Mouse (Mus musculus) cerebellum, adult 11 months (tissue): ENCODE measurements around the gene Pdzrn3.

Experiments used
- DNase-seq: peaks from one replicate; pipeline ENCODE4 v3.0.0; 2022

Pdzrn3 gene

DNA sequence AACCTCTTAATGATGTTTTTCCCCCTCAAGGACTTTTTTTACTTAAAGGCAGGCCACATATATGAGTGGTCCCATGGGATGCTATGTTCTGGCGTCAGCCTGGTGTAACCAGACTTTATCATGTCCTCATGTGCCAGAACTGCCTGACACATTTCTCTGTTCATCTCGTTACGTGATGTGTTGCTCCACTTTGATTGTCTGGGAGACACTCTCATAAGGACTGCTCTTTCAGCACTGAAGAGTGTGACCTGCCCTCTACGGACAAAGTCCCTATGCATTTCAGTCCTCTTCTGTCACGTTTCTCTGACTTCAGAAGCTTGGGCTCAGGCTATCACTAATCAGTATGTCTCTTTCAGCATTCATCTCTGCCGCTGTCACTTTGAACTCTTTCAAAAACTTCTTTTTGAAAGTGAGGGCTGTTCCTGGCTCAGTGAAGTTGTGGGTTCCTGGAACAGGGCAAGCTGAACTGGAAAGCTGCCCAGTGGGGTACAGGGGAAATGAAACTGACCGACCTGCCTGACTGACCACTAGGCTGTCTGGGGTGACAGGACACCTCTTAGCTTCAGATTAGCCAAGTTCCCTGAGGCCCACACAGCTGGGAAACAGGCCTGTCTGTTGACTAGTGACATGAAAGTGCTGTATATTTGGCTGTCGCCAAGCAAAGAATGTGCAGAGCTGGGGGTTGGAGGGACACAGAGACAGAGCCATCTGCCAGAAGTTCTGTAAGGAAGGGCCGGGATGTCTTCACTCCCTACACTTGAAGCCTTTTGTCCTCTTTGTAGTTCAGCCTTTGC, 10.7 kb downstream of the Pdzrn3 start:
- no peak for DNase-seq

DNA sequence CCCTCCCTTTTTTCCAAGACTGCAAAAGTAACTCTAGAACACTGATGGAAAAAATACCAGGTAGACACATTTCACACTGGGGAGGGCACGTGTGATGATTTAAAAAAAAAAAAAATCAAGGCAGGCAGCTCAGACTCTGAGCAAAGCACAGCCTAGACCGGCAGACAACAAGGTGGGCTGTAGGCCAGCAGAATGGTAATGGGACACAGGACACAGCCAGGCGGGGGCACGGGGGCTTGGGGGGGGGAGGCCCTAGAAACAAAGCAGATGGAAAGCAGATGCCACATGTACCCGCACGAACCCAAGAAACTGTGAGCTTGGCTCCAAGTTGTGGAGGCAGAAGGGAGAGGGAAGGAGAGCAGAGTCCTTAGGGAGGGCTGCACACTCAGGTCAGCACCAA, 11.9 kb downstream of the Pdzrn3 start:
- no peak for DNase-seq

DNA sequence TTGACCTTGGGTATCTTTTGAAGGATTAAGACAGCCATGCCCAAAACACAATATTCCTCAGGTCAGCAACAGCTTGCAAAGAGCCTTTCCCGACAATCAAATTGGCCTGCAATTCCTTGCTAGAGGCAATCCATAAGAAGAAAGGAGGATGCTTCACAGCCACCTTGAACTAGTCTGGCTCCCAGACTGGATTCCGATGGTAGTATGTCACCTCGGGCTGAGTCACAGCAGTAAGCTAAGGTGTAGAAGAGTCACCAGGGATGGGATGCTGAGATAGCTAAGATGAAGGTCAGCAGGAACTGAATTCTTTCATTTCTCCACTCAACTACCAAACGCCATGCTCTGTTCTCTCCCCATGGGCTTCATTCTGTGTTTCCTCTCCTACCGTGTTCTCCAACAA, 13.8 kb downstream of the Pdzrn3 start:
- DNase-seq = no peak

DNA sequence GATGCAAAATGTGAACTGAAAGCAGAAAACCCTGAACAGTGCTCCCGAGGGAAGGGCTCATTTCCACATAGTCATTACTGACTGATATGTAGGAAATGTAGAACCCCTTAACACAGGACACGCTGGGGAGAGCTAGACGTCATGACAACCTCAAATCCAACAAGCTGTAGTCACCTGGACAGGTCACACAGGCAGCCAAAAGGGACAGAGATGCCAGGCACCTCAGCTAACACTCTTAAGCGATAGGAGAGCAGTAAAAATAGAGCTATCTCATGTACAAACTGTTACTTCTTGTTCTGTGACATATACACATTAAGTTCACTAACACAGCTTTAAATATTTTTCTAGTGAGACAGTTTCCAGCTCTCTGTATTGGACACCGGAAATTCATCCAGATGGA, 15.0 kb downstream of the Pdzrn3 start:
- DNase-seq = no peak

DNA sequence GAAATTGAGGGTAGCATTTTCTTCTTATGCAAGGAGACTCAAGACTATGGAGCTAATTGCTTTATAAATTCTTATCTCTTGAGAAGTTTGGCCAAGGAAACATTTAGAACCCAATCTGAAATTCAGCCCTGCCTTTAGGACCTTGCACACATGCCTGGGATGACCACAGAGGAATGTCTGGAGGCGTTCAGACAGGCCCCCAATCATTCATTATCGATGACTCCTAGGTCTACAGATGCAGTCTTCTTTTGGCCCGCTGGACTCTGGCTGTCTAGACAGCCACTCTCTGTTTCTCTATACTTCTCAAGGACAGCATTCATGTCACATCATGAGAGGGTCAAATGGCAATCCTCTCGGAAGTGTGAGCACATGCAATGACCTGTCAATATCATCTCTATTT, 15.4 kb downstream of the Pdzrn3 start:
- DNase-seq = no peak

DNA sequence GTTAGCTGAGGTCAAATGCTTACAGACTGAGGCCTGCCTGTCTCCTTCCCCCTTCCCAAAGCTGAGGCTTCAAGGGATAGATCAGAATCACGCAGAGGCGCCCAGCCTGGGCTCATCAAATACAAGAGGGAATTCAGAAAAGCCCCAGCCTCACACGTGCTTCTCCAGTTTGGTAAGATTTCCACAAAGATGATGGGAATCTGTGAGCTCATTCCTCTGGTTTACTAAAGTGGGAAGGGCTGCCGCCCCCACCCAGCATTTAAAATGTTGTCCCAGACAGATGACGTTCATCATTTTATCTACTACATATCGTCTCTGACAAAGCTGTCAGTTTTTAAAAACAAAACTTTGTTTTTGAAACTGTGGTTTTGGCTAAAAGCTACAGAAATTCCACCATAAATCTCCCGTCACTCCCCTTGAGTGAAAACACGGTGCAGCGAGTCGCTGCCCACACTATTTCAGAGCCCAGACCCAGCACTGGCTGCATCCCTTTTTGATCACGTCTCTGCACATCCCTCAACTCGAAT, 17.4 kb downstream of the Pdzrn3 start:
- no peak for DNase-seq

DNA sequence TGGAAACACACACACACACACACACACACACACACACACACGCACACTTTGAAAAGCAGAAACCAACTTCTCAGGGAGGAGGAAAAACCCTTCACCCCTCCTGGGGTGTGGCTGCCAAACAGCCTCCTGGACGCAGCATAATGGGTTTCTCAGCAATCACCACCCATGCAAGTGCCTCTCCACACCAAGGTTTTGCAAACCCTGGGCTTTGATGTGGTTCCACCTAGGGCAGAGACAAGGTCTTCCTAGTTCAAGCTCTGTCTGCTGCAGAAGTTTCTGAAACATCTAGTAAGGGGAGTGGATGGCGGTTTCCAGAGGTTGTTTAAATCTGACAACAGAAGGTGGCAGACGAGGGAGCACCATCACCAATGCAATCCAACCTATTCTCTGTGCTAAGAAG, 18.1 kb downstream of the Pdzrn3 start:
- no peak for DNase-seq

DNA sequence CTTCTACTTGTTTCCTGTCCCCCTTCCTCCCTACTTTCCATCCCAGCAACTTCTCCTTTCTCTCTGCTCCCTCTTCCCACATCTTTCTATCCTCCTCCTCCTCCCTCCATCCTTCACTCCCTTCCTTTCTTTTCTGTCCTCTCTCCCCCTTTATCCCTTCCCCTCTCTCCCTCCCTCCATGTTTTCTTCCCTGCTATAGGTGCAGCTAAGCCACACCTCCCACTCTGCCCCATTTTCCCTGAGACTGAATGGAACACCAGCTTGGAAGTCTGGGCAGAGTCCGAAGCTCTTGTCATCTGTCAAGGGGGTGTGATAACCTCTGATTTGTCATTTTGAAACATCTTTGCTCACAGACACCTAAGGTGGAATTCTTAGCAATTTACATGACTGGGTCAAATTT, 22.8 kb downstream of the Pdzrn3 start:
- no peak for DNase-seq

DNA sequence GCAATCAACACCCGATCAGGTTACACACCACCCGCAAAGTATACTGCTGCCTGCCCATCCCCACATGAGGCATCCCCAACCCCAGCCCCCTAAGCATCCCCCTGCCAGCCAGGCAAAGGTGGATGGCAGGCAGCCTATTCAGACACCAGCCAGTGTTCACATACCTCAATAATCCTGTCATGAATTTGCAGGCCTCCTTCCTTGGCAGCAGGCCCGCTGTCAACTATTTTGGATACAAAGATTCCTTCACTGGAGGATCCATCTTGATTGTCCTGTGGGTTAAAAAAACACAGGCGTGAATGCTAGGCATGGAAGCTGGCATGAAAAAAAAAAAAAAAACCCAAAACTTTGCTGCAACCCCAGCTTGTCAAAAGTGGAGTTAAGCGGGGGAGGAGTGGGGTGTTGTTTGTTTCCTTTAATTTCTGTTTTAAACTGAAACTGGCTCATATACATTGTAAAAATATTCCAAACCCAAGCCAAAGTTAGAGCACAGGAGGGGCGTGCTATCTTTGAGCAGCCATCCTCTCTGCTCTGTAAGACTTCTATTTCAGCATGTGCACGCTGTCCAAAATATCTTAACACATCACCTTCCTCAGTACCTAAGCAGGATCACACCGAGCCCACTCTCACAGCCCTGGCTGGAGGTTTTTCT, 23.3 kb downstream of the Pdzrn3 start:
- no peak for DNase-seq

DNA sequence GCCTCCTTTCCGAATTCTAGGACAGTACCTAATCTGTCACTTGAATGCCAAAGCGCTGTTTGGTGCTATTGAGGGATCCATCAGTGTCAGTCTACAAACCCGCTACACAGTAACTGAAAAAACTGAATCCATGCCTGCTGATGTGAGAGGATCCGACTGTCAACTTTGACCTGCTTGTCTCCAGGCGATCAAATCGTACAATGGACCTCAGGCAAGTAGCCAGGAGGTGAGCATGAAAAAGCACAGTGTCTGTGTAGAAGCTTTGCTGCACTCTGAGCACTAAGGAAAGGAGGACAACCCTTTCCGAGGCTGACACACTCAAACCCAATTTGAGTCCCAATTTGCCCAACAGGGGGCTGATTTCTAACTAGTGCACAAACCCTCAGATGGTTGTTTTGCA, 24.0 kb downstream of the Pdzrn3 start:
- DNase-seq = no peak

DNA sequence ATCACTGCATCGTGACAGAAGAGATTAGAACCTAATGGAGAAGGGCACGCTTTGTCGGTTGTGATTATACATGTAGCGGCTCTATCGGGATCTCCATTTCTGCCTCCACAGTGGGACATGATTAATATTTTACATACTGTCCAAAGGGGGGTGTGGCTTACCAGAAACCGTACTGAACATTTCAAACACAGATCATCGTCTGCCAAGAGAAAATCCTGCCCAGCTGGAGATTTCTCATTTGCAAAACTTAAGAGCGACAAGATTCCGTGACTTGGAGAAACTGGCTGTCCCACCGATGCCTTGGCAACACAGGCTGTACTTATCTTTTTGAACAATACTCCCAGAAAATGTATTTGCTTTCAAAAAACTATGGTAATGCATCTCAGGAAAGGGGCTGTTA, 25.1 kb downstream of the Pdzrn3 start:
- no peak for DNase-seq

DNA sequence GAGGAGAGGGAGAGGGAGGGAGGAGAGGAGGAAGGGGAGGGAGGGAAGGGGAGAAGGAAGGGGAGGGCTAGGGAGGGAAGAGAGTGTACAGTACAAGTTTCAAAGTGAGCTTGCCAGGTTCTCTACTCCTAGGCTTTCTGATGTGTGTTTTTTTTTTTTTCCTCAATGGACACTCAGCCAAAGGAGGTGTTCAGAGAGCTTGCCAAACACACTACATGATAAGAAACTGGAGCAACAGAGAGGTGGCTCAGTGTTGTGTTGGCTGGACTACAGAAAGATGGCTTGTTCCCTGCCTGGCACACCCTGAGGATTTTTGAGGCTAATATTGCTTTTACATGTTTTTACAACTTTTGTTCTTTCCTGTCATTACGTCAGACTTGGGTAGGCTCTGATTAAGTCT, 26.6 kb downstream of the Pdzrn3 start:
- DNase-seq = no peak

DNA sequence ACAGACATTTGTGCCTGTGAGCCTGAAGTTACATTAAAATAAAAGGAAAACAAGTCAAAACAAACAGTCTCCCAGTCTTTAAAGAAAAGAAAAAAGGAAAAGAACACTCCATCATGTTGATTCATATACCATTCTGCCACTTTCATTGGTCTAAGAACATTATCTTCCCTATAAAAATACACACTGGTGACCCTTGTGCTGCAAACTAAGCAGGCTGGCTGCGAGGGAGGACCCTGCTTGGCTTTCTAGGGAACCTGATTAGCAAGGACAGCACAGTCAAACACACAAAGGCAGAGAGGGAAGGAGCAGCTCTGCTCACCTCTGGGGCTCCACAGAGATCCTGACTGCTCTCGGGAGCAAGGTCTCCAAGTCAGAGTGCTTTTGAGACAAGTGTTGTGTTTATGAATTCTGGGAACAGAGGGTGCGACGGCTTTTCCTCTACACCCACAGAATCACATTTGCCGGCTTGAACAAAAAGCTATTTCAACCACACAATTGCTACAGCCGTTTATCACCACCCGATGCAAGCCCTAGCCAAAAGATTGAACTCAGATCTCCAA, 27.2 kb downstream of the Pdzrn3 start:
- DNase-seq = no peak

DNA sequence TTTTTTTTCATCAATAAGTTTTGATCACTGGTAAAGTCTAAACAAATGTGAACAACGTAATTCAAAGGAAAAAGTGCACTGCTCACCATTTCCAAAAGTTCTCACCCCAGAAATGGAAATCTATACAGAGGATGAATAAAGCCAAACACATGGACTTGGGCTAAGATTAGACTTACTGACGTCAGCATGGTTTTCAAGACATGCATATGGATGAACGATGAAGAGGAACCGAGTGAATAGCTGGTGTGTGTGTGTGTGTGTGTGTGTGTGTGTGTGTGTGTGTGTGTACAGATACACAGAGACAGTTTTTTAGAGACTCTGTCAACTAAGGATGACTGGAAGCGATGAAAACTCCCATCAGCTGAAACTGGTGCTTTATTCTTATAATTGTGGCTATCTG, 29.2 kb downstream of the Pdzrn3 start:
- DNase-seq = no peak

DNA sequence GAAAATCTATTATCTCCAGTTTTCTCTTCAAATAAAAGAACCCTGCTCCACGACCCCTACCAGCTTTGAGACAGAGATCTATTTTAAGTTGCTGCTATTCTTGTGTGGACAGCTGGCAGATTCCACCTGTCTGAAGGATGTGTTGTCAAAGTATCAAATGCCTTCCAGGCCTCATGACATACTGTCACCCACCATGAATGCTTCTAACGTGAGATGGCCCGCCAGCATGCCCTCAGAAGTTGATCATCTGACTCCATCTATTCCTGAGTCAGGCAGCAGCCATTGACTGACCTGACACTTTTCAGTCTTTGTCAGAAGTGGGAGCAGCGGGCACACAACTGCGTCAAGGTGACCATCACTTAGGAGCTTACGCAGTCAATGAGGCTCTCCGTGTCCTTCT, 37.6 kb downstream of the Pdzrn3 start:
- no peak for DNase-seq

DNA sequence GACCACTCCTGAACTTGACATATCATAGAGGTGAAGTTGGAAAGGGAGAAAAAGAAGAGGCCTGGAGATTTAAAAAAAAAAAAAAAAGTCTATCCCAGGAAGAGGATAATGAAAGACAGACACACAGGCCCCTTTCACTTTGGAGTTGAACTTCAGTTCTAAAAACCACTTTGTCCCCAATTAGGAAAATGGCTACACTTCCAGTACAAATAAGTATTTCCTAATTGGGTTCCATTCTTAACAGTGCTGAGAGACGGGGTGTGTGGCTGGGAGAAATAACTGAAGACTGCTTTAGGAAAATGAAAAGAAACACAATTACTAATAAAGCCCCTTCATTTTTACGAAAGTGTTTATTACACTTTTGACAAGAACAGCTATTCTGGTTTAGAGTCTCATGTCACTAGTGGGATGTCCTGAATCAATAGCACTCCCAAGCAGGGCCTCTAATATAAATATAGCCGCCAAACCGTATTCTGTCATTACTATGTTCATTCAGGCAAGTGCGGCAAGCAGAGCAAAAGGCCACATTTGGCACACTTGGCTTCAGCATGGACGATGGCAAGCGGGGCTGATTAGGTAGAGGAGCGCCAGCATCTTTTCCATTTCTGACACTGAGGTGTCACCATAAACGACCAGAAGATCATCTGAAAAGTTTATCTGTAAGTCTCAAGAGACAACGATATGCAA, 39.7 kb downstream of the Pdzrn3 start:
- DNase-seq = no peak

DNA sequence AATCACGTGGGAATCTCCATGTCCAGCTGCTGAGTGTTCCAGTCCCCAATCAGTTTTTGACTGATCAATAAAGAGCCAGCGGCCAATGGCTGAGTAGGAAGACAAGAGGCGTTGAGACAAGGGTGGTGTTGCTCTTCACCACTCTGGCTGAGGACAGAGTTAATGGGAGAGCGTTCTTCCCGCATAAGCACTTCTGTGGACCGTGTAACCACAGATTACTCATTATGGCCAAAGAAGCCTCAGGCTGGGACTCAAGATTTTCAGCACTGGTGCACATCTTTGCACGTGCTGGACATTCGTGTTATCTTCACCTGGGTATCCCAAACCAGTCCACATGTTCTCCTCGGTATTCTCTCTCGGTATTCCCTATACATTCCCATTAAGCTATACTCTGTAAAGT, 41.0 kb downstream of the Pdzrn3 start:
- no peak for DNase-seq

DNA sequence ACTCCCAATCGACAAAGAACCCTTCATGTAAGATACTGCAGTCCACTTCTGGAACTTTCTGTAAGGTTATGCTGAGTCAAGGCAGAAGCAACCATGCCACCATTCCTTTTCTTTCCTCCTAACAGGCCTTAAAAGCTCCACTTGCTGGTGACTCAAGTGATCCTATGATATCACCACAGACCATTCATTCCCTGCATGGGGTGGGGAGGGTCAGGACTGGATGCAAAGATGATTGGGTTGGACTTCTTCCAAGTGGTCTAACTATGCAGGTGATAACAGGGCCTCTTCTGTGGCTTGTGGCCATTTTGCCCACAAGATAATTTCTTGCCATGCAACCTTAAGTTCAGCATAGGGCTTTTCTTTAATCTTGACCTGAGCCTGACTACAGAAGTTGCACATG, 42.0 kb downstream of the Pdzrn3 start:
- no peak for DNase-seq

DNA sequence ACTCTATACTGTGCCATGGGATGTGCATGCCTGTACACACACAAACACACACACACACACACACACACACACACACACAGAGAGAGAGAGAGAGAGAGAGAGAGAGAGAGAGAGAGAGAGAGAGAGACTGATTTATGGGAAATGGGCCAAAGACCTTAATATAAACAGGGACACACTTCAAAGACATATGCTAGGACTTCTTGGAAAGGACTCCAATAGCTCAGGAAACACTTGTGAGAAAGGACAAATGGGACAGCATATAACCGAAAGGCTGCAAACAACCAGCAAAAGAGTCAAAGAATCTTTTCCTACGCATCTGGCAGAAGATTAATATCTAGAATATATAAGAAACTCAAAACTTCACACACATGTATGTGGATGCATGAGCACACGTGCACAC, 43.2 kb downstream of the Pdzrn3 start:
- DNase-seq = no peak

DNA sequence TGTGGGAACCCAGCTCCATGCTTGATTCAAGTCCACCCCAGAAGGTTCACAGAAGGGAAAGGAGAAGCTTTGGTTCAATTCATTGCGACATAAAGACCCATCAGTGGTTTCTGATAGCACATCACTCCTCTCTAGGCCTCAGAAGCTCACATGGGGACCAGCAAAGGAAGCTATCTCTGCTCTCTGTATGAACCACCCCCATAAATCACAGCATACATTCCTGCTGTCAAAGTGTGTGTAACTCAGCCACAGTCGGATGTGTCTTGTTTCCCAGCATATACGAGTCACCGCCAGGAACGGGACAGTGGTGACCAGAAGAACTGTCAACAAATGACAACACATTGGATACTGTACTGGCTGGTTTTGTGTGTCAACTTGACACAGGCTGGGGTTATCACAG, 47.3 kb downstream of the Pdzrn3 start:
- DNase-seq = no peak

DNA sequence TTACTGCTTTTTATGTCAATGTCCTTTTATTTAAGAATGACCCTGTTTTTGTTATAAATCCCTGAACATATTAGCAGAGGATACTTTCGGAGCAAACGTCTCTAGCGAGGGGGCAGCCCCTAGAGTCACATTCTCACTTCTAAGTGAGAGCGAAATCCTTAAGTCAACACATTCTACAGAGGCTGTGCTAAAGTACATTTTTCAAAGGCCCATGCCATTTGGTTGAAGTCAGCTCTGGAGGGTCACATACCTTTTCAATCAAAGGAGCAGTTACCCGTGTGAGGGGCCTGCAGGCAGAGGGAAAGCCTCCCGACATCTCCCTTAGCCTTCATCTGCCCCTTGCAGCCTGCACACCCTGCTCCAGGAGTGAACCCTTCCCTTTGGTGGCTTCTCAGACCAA, 48.2 kb downstream of the Pdzrn3 start:
- DNase-seq = no peak

DNA sequence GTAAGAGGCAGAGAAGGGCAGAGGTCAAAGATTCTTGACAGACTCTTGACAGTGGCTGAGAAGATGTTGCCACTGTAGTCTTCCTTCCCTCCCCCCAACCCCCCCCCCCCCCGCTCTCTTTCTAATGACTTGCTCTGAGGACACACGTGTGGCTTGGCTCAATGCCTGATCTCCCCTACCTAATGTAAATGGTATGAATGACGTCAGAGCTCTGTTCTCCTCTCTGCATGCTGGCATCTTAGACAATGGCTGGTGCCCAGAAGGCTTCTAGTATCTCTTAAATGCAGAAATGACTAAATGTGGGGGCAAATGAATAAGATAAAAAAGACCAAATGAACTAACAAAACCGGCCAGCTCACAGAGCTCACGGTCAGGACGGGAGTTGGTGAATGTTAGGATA, 49.2 kb downstream of the Pdzrn3 start:
- DNase-seq = no peak

DNA sequence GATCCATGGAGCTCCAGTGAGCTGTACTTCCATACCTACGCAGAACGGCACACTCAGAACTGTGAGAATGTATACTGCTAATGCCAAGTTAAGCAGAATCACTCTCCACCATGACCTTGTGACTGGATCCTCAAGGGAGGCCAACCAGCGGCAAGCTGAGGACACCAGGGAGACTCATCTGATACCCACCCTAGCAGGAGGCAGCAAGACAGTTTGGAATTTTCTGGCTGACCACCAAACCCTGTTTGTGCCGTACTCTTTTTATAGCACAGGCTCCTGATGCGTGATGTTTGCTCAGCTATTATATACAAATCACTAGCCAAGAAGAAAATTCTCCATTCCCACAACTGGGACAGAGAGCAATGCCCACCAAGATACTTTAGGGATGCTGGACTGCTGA, 50.0 kb downstream of the Pdzrn3 start:
- DNase-seq = no peak

DNA sequence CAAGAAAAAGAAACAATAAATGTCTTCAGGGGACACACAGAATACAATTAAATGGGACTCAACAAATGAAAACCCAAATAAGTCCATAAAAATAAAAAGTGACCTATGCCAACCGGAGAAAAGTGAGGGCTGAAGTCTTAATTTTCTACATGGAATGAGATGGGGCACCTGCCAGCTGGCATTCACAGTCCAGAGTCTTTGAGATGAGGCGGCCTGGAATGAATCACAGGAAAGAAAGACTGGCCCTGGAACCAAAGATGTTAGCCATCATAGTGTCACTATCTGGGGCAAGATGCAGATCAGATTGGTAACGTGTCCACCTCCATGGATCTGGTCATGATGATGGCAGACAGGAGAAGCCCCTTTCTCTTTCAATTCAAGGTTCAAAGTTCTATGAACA, 50.5 kb downstream of the Pdzrn3 start:
- no peak for DNase-seq
